Mouse (Mus musculus): ENCODE data around the gene Tcp11l2. TPM values are rescaled to one million over a fixed set of nuclear protein-coding genes. Genes with fewer than 3 reads are reported as not detected.

Tcp11l2 gene
- polyA plus RNA-seq, 1 experiment = 35.7 TPM

- Histone ChIP-seq H3K27ac (ENCODE audit: control insufficient read depth, insufficient read depth, low read depth, low read length, poor library complexity) (peak overlapping the region; percentile 76), H3K4me3 (replicated peaks; ENCODE audit: control insufficient read depth, low read depth, low read length) (peak overlapping the region; percentile 52), H3K4me1 (ENCODE audit: control insufficient read depth, insufficient read depth, low read length) (peaks cover 2% of the 10 kb centered on the region; the same call in 1 of the 2 replicates)
- WGBS = 4% methylated on average over 10 of the region's 10 CpGs
- TF ChIP-seq POLR2A (IDR thresholded peaks at IDR 0.05; ENCODE audit: borderline replicate concordance, control insufficient read depth, low read depth, low read length) (no peak), CTCF (IDR thresholded peaks at IDR 0.05; ENCODE audit: control insufficient read depth, insufficient read depth, low read length) (no peak)
These were observed 26.5 kb upstream of the Tcp11l2 start for GRCm38 (mm10) chr10:84549920-84550293.

- Histone ChIP-seq H3K27ac (ENCODE audit: control insufficient read depth, insufficient read depth, low read depth, low read length, poor library complexity) (peak overlapping the region; percentile 44), H3K4me3 (replicated peaks; ENCODE audit: control insufficient read depth, low read depth, low read length) (no peak overlapping the region), H3K4me1 (ENCODE audit: control insufficient read depth, insufficient read depth, low read length) (peaks cover 2% of the 10 kb centered on the region; the same call in 1 of the 2 replicates)
- TF ChIP-seq POLR2A (IDR thresholded peaks at IDR 0.05; ENCODE audit: borderline replicate concordance, control insufficient read depth, low read depth, low read length) (no peak), CTCF (IDR thresholded peaks at IDR 0.05; ENCODE audit: control insufficient read depth, insufficient read depth, low read length) (no peak)
- WGBS = 84% methylated on average over 3 of the region's 3 CpGs
These were observed 24.6 kb upstream of the Tcp11l2 start for GRCm38 (mm10) chr10:84551846-84552245.

- no peak overlapping the region for H3K4me3 ChIP-seq (replicated peaks; ENCODE audit: control insufficient read depth, low read depth, low read length)
- no peak overlapping the region for H3K27ac ChIP-seq (ENCODE audit: control insufficient read depth, insufficient read depth, low read depth, low read length, poor library complexity)
- peaks cover 2% of the 10 kb centered on the region; the same call in 1 of the 2 replicates for H3K4me1 ChIP-seq (ENCODE audit: control insufficient read depth, insufficient read depth, low read length)
- TF ChIP-seq POLR2A (IDR thresholded peaks at IDR 0.05; ENCODE audit: borderline replicate concordance, control insufficient read depth, low read depth, low read length) = no peak
- no peak for TF ChIP-seq CTCF (IDR thresholded peaks at IDR 0.05; ENCODE audit: control insufficient read depth, insufficient read depth, low read length)
- WGBS = 75% methylated on average over 2 of the region's 2 CpGs
These were observed 23.9 kb upstream of the Tcp11l2 start for GRCm38 (mm10) chr10:84552477-84552876.

- H3K27ac ChIP-seq (ENCODE audit: control insufficient read depth, insufficient read depth, low read depth, low read length, poor library complexity) = peak overlapping the region; percentile 3; the same call in 1 of the 2 replicates
- peaks cover 3% of the 10 kb centered on the region; the same call in 1 of the 2 replicates for H3K4me1 ChIP-seq (ENCODE audit: control insufficient read depth, insufficient read depth, low read length)
- no peak for TF ChIP-seq CTCF (IDR thresholded peaks at IDR 0.05; ENCODE audit: control insufficient read depth, insufficient read depth, low read length)
- TF ChIP-seq POLR2A (IDR thresholded peaks at IDR 0.05; ENCODE audit: borderline replicate concordance, control insufficient read depth, low read depth, low read length) = no peak
- 25% methylated on average over 6 of the region's 6 CpGs for WGBS
- no peak overlapping the region for H3K4me3 ChIP-seq (replicated peaks; ENCODE audit: control insufficient read depth, low read depth, low read length)
These were observed 22.0 kb upstream of the Tcp11l2 start for GRCm38 (mm10) chr10:84554291-84555009.

DNA sequence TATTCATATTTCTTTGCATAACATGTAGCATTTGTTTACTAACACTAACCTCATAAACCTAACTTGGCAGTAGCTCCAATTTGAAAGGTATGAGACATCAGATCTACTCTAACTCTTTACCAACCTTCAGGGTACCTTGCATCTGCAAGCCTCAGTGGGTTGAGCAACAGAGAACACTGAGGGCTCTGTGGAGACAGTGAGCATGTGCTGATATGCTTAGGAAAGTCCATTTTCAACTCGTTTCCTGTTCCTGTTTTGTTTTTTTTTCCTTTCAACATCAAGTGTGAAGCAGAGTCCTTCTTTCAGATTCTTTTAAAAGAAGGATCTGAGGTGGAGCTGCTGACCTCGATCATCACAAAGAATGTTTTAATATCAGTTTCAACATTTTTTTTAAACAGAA is 20.3 kb upstream of the Tcp11l2 start:
- Histone ChIP-seq H3K4me1 (ENCODE audit: control insufficient read depth, insufficient read depth, low read length) (peaks cover 6% of the 10 kb centered on the region; the same call in 1 of the 2 replicates), H3K4me3 (replicated peaks; ENCODE audit: control insufficient read depth, low read depth, low read length) (no peak overlapping the region), H3K27ac (ENCODE audit: control insufficient read depth, insufficient read depth, low read depth, low read length, poor library complexity) (no peak overlapping the region)
- no peak for TF ChIP-seq CTCF (IDR thresholded peaks at IDR 0.05; ENCODE audit: control insufficient read depth, insufficient read depth, low read length)
- WGBS = 20% methylated on average over 2 of the region's 2 CpGs

- peaks cover 7% of the 10 kb centered on the region for H3K4me1 ChIP-seq (ENCODE audit: control insufficient read depth, insufficient read depth, low read length)
- no peak overlapping the region for H3K4me3 ChIP-seq (replicated peaks; ENCODE audit: control insufficient read depth, low read depth, low read length)
- WGBS = 70% methylated on average over 1 of the region's 1 CpGs
- TF ChIP-seq CTCF (IDR thresholded peaks at IDR 0.05; ENCODE audit: control insufficient read depth, insufficient read depth, low read length) = peak; percentile 73
- no peak for TF ChIP-seq POLR2A (IDR thresholded peaks at IDR 0.05; ENCODE audit: borderline replicate concordance, control insufficient read depth, low read depth, low read length)
- no peak overlapping the region for H3K27ac ChIP-seq (ENCODE audit: control insufficient read depth, insufficient read depth, low read depth, low read length, poor library complexity)
These were observed 17.9 kb upstream of the Tcp11l2 start for GRCm38 (mm10) chr10:84558511-84558910.

- Histone ChIP-seq H3K4me3 (replicated peaks; ENCODE audit: control insufficient read depth, low read depth, low read length) (no peak overlapping the region), H3K4me1 (ENCODE audit: control insufficient read depth, insufficient read depth, low read length) (peaks cover 7% of the 10 kb centered on the region), H3K27ac (ENCODE audit: control insufficient read depth, insufficient read depth, low read depth, low read length, poor library complexity) (no peak overlapping the region)
- TF ChIP-seq CTCF (IDR thresholded peaks at IDR 0.05; ENCODE audit: control insufficient read depth, insufficient read depth, low read length) = no peak
- WGBS = 94% methylated on average over 4 of the region's 4 CpGs
These were observed 16.4 kb upstream of the Tcp11l2 start for GRCm38 (mm10) chr10:84559986-84560385.

DNA sequence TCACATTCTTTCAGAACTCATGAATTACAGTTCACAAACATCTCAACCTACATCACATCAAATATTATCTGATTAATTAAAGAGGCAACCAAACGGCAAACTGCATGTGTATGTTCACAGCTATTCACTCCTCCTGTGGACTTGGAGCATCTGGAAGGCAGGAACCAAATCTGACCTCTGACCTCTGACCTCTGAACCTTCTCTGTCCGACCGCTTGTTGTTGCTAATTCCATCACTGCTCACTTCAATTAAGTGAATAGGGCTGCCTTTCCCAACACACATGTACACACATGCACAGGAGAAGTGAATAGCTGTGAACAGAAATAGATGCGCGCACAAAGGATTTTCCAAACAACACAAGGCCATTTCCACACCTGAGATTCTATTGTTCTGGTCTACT is 14.3 kb upstream of the Tcp11l2 start:
- peaks cover 7% of the 10 kb centered on the region for H3K4me1 ChIP-seq (ENCODE audit: control insufficient read depth, insufficient read depth, low read length)
- TF ChIP-seq POLR2A (IDR thresholded peaks at IDR 0.05; ENCODE audit: borderline replicate concordance, control insufficient read depth, low read depth, low read length) (no peak), CTCF (IDR thresholded peaks at IDR 0.05; ENCODE audit: control insufficient read depth, insufficient read depth, low read length) (no peak)
- no peak overlapping the region for H3K27ac ChIP-seq (ENCODE audit: control insufficient read depth, insufficient read depth, low read depth, low read length, poor library complexity)
- no peak overlapping the region for H3K4me3 ChIP-seq (replicated peaks; ENCODE audit: control insufficient read depth, low read depth, low read length)
- WGBS = 85% methylated on average over 5 of the region's 5 CpGs

Measured in bone marrow, adult 2 months (tissue).